Mouse (Mus musculus) limb, embryonic 14.5 days (tissue): Measurements from ENCODE around the gene Hus1. TPM values are rescaled to one million over a fixed set of nuclear protein-coding genes. Genes with fewer than 3 reads are reported as not detected.

Experiments used
- ATAC-seq: fragments of 200-750 bp; cut with Nextera tagmentation; 2 replicates; pipeline ENCODE4 v1.8.0; 2017; ENCODE audit warnings: low read depth, moderate number of reproducible peaks, moderate TSS enrichment; ENCODE audit not compliant: low FRiP score
- DNase-seq: peaks from one replicate; pipeline ENCODE4 v3.0.0-alpha.2; 2015; ENCODE audit warnings: low spot score
- H3K27ac ChIP-seq: fragments of 300-500 bp; sonication (generic); replicated peaks from 2 replicates; pipeline ENCODE4 v1.5.1; 2014; ENCODE audit warnings: low read depth, mild to moderate bottlenecking, low read length, moderate library complexity, mixed read lengths
- H3K27me3 ChIP-seq: fragments of 300-500 bp; sonication (generic); 2 replicates; pipeline ENCODE4 v1.6.1; 2014; ENCODE audit warnings: low read length, mixed read lengths; ENCODE audit not compliant: control insufficient read depth, insufficient read depth
- H3K36me3 ChIP-seq: fragments of 300-500 bp; sonication (generic); 2 replicates; pipeline ENCODE4 v1.6.1; 2014; ENCODE audit warnings: mild to moderate bottlenecking, low read length, moderate library complexity, mixed read lengths; ENCODE audit not compliant: control insufficient read depth, insufficient read depth
- H3K4me1 ChIP-seq: fragments of 300-500 bp; sonication (generic); 2 replicates; pipeline ENCODE4 v1.6.1; 2014; ENCODE audit warnings: antibody characterized with exemption, low read length, mixed read lengths; ENCODE audit not compliant: control insufficient read depth, insufficient read depth
- H3K4me2 ChIP-seq: fragments of 300-500 bp; sonication (generic); replicated peaks from 2 replicates; pipeline ENCODE4 v1.6.1; 2014; ENCODE audit warnings: low read depth, mild to moderate bottlenecking, low read length, moderate library complexity; ENCODE audit not compliant: severe bottlenecking
- H3K4me3 ChIP-seq: fragments of 300-500 bp; sonication (generic); replicated peaks from 2 replicates; pipeline ENCODE4 v1.5.1; 2014; ENCODE audit warnings: low read length
- H3K9ac ChIP-seq: fragments of 300-500 bp; sonication (generic); 2 replicates; pipeline ENCODE4 v1.6.1; 2014; ENCODE audit warnings: mild to moderate bottlenecking, low read depth, low read length, moderate library complexity; ENCODE audit not compliant: severe bottlenecking
- H3K9me3 ChIP-seq: fragments of 300-500 bp; sonication (generic); 2 replicates; pipeline ENCODE4 v1.6.1; 2016; ENCODE audit warnings: low read length; ENCODE audit not compliant: control insufficient read depth
- POLR2A ChIP-seq: fragments of 200-500 bp; IDR thresholded peaks from 2 replicates; pipeline ENCODE4 v1.8.0; 2012; ENCODE audit warnings: inconsistent platforms, mild to moderate bottlenecking, moderate library complexity, borderline replicate concordance; ENCODE audit not compliant: insufficient read depth, insufficient read length; ENCODE audit errors: extremely low read depth
- WGBS: fragments of 180-500 bp; shearing (Covaris S2); extraction: QIAGEN DNeasy Blood & Tissue Kit; methylation state at CpG from one replicate; pipeline ENCODE4 v1.1.7; 2014; 5-methylcytosine and 5-hydroxymethylcytosine counted together
- polyA plus RNA-seq, 2 experiments: library from polyadenylated mRNA; depleted of rRNA in 1 of 2; stranded (reverse) in 1 of 2; unstranded in 1 of 2; fragments of >200 nt; fragmentation: Nextera tagmentation in 1 of 2; extraction: Ambion mirVana in 1 of 2; gene quantifications; 2 replicates each; pipeline versions ENCODE4 v1.2.1 to v1.2.3; 2012 to 2014

The Hus1 gene
- polyA plus RNA-seq, 2 experiments = 11.9 to 17.0 TPM

- no peak overlapping the region for H3K4me2 ChIP-seq
- H3K4me1 ChIP-seq = peaks cover 4% of the 10 kb centered on the region
- peaks cover 16% of the 10 kb centered on the region for H3K27me3 ChIP-seq
- H3K4me3 ChIP-seq = no peak overlapping the region
- no peak for DNase-seq
- no peak for ATAC-seq
- H3K36me3 ChIP-seq = no peaks in the 10 kb centered on the region
- no peak overlapping the region for H3K27ac ChIP-seq
- no peak overlapping the region for H3K9ac ChIP-seq
- H3K9me3 ChIP-seq = no peaks in the 10 kb centered on the region
- TF ChIP-seq POLR2A = no peak
- 65% methylated on average over 2 of the region's 2 CpGs for WGBS
Observed at GRCm38 (mm10) chr11:9051895-9052294, 40.9 kb upstream of the Hus1 start.

- no peak overlapping the region for H3K4me3 ChIP-seq
- 74% methylated on average over 4 of the region's 4 CpGs for WGBS
- DNase-seq (no peak), ATAC-seq (no peak)
- H3K27ac ChIP-seq = no peak overlapping the region
- peaks cover 16% of the 10 kb centered on the region for H3K27me3 ChIP-seq
- no peak overlapping the region for H3K9ac ChIP-seq
- no peaks in the 10 kb centered on the region for H3K9me3 ChIP-seq
- no peak overlapping the region for H3K4me2 ChIP-seq
- no peak for TF ChIP-seq POLR2A
- H3K4me1 ChIP-seq = peaks cover 4% of the 10 kb centered on the region
- H3K36me3 ChIP-seq = no peaks in the 10 kb centered on the region
Observed at GRCm38 (mm10) chr11:9050241-9050640, 39.2 kb upstream of the Hus1 start.

- peak within 1 kb of the TSS; percentile 46 for H3K4me3 ChIP-seq
- peak within 1 kb of the TSS; percentile 40; the same call in 1 of the 2 replicates for H3K9ac ChIP-seq
- peak within 1 kb of the TSS; percentile 93 for H3K4me2 ChIP-seq
- no peaks in the 10 kb centered on the region for H3K9me3 ChIP-seq
- WGBS = 2% methylated on average over 18 of the region's 18 CpGs
- H3K36me3 ChIP-seq = no peaks in the 10 kb centered on the region
- peaks cover 16% of the 10 kb centered on the region for H3K27me3 ChIP-seq
- peak; percentile 51 for ATAC-seq
- peaks cover 4% of the 10 kb centered on the region for H3K4me1 ChIP-seq
- no peak for DNase-seq
- no peak within 1 kb of the TSS for H3K27ac ChIP-seq
- no peak for TF ChIP-seq POLR2A
Observed at GRCm38 (mm10) chr11:9048703-9049060, 37.7 kb upstream of the Hus1 start, which contains the start of gene Sun3. Sun3 (minus strand) TSS chr11:9048991.

GRCm38 (mm10) chr11:9048011-9048702, 37.2 kb upstream of the Hus1 start, which contains the start of gene Gm11992:
Gm11992 (plus strand) TSS chr11:9048594.
- H3K9ac ChIP-seq = peak within 1 kb of the TSS; percentile 40; the same call in 1 of the 2 replicates
- peak within 1 kb of the TSS; percentile 46 for H3K4me3 ChIP-seq
- H3K27ac ChIP-seq = no peak within 1 kb of the TSS
- ATAC-seq (peak; percentile 100), DNase-seq (peak; percentile 89)
- WGBS = 4% methylated on average over 21 of the region's 21 CpGs
- peaks cover 4% of the 10 kb centered on the region for H3K4me1 ChIP-seq
- no peaks in the 10 kb centered on the region for H3K9me3 ChIP-seq
- peaks cover 16% of the 10 kb centered on the region for H3K27me3 ChIP-seq
- TF ChIP-seq POLR2A = no peak
- peak within 1 kb of the TSS; percentile 93 for H3K4me2 ChIP-seq
- no peaks in the 10 kb centered on the region for H3K36me3 ChIP-seq

GRCm38 (mm10) chr11:9047044-9047443, 36.1 kb upstream of the Hus1 start:
- Histone ChIP-seq H3K36me3 (no peaks in the 10 kb centered on the region), H3K27ac (no peak overlapping the region), H3K4me2 (no peak overlapping the region), H3K4me3 (no peak overlapping the region), H3K9me3 (no peaks in the 10 kb centered on the region), H3K4me1 (peaks cover 4% of the 10 kb centered on the region), H3K9ac (no peak overlapping the region), H3K27me3 (peaks cover 16% of the 10 kb centered on the region)
- ATAC-seq (no peak), DNase-seq (no peak)
- no peak for TF ChIP-seq POLR2A
- WGBS = 82% methylated on average over 5 of the region's 5 CpGs
